Mouse (Mus musculus) layer of hippocampus, adult 18-20 months (tissue): ENCODE data around the gene Mapk8ip1. TPM values are rescaled to one million over a fixed set of nuclear protein-coding genes. Genes with fewer than 3 reads are reported as not detected.
"Not testable (repeated sequence)": the region's sequence is repeated elsewhere in the genome, so short reads cannot be mapped to it uniquely, and the experiment has no call there.

ENCODE experiments used
- DNase-seq, 2 experiments: peaks; one replicate each; pipeline ENCODE4 v3.0.0; 2022; ENCODE audit warnings: low spot score in 2 of 2
- total RNA-seq, 2 experiments: library from RNA; stranded (reverse); gene quantifications; 2 replicates each; pipeline ENCODE4 v1.2.3; 2021

Mapk8ip1 gene
- total RNA-seq, 2 experiments from 2014 or later: 350 to 365 TPM

GRCm38 (mm10) chr2:92426426-92426825, 25.4 kb upstream of the Mapk8ip1 start:
- no peak for DNase-seq

- no peak for DNase-seq
Measured at GRCm38 (mm10) chr2:92425366-92425765, 24.3 kb upstream of the Mapk8ip1 start.

- DNase-seq: peak in 1 of 2 experiments; percentile 61
Measured at GRCm38 (mm10) chr2:92424462-92425308, 23.6 kb upstream of the Mapk8ip1 start.

GRCm38 (mm10) chr2:92423702-92424461, 22.8 kb upstream of the Mapk8ip1 start:
- peak; percentile 77 to 82 for DNase-seq

- no peak for DNase-seq
Measured at GRCm38 (mm10) chr2:92423156-92423555, 22.1 kb upstream of the Mapk8ip1 start.

DNA sequence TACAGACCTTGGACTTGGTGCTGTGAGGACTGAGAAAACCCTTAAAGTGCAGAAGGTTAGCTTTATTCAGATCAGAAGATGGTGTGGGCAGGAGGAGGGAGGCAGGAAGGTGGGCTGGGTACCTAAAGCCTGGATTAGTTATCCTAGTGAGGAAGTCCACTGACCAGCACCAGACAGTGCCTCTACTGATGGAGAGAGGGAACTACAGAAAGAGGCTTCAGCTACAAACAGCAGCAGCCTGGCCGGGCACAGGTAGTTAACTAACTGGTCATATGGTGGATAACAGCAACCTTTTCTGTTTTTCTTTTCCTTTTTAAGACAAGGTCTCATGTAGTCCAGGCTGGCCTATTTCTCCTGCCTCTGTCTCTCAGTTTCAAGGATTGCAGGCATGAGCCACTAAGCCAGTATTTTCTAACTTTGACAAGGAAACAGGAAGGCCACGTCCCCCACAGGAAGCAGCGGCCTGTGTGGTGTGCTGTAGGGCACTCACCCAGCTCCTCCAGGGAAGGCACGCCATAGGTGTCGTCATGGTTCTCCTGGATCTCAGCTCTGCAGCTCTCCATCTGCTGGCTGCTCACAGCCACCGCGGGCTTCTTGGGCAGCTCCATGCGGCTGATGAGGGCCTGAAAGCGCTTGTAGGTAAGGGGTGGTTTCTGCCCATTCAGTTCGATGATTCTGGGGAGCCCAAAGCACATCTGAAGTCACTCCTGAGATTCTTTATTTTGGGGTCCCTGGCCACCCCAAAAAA, 21.5 kb upstream of the Mapk8ip1 start:
- no peak for DNase-seq

GRCm38 (mm10) chr2:92421723-92422387, 20.8 kb upstream of the Mapk8ip1 start:
- DNase-seq: no peak

DNA sequence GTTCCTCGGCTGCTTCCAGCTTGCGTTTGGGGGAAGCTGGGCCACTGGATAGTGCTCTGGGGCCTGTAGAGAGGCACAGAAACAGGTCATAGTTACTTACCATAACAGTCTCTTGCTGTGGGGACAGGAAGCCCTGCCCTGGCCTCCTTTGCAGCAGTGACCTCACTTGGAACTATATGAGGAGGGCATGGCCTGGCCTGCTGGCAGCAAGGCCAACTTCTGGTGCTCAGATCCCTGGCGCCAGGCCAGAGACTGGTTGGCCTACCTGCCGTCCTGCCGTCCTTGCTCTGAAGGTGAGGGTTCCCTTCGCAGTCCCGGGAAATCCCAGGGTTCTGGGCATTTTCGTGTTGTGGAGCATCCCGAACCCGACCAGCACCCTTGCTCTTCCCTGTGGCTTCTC, 10.6 kb upstream of the Mapk8ip1 start:
- no peak for DNase-seq

- no peak for DNase-seq
Measured at GRCm38 (mm10) chr2:92408309-92409045, 7.4 kb upstream of the Mapk8ip1 start.

GRCm38 (mm10) chr2:92405687-92406086, 4.6 kb upstream of the Mapk8ip1 start:
- no peak for DNase-seq

DNA sequence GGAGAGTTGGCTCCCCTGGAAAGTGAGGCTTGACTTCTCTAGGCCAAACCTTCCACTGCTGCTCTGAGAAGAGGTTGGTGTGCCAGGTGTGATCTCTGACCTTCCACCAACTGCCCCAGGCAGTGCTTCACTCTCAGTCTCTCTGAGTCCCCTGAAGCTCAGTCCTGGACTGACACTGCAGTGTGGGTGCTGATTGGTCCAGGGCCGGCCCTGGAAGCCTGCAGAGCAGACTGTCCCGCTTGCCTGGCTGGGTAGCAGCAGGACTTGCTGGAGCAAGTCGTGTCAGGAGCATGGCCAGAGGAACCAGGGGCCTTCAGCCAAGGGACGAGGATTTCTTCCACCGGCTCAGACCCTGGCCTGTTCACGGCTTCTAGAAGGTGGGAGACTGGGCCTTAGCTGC, 3.7 kb upstream of the Mapk8ip1 start:
- DNase-seq: no peak

GRCm38 (mm10) chr2:92403776-92404319, 2.8 kb upstream of the Mapk8ip1 start:
- no peak for DNase-seq

- DNase-seq: no peak
Measured at GRCm38 (mm10) chr2:92402591-92403326, 1.7 kb upstream of the Mapk8ip1 start.

GRCm38 (mm10) chr2:92400682-92401081, 381 bp downstream of the Mapk8ip1 start:
- no peak for DNase-seq

- DNase-seq: not testable (repeated sequence)
Measured at GRCm38 (mm10) chr2:92399877-92400276, 1.2 kb downstream of the Mapk8ip1 start.

DNA sequence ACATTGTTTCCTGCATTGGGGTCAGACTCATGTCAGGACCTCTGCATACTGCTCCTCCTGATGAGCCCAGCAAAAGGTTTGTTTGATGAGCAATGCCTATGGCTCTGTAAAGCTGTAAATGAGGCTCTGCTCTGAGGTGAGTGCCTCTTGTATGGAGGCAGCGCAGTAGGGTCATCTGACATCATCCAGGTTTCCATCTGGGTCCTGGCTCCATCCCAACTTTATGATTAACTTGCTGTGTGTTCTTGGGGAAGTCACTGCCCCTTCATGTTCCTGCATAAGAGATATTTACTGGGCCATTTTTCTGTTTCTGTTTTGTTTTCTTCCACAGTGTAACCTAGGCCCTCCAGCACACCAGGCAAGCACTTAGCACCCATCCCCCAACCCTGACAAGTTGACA, 3.6 kb downstream of the Mapk8ip1 start:
- no peak for DNase-seq

DNA sequence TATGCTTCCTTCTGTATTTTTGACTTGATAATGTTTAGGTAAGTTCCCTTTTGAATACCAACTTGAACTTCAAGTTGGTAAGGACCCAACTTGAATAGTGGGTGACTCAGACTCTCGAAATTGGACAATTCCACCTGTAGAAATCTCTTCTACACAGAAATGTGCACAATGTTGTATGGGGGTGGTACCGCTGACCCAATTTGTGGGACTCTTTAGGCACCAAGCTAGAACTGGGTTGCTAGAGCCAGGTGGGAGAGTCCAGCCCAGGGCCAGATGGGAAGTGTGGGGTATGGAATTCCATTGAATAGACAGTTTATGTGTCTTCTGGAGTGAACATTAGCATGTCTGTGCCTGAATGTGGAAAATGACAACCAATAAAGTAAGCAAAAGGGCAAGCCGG, 5.5 kb downstream of the Mapk8ip1 start:
- DNase-seq: no peak

- no peak for DNase-seq
Measured at GRCm38 (mm10) chr2:92392318-92393264, 8.5 kb downstream of the Mapk8ip1 start.
